Mouse (Mus musculus): ENCODE measurements around the gene Ush1c. TPM values are rescaled to one million over a fixed set of nuclear protein-coding genes. Genes with fewer than 3 reads are reported as not detected.
A peak's percentile ranks its signal among the peaks of the same experiment; 100 is the strongest.

The Ush1c gene
- total RNA-seq (2021): under 1 TPM in 1 of 2 experiments, not detected in 1; 0.17 TPM
- long read RNA-seq: 0 reads

DNA sequence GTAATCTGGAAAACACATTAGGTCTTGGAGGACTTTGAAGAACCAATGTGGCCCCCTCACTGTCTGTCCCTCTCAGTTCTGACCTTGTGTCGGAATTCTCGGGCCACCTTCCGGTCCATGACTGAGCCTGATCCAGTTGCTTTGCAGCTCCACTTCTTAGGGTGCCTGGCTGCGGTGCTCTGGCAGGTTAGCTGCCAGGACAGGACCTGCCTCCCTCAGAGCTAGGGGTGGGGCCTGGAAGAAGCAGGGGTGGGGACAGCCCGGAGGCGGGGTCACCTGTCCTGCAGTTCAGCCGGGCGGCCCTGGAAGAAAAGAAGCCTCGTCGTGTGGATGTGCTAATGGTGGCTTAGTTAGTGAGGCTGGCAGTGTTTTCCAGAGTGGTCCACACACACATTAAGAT is at the start of gene Ush1c:
Gene Ush1c (minus strand): TSS at position 158 of the 400 bp plus-strand sequence.
- DNase-seq (ENCODE audit: low spot score in 2 of 2): no peak

DNA sequence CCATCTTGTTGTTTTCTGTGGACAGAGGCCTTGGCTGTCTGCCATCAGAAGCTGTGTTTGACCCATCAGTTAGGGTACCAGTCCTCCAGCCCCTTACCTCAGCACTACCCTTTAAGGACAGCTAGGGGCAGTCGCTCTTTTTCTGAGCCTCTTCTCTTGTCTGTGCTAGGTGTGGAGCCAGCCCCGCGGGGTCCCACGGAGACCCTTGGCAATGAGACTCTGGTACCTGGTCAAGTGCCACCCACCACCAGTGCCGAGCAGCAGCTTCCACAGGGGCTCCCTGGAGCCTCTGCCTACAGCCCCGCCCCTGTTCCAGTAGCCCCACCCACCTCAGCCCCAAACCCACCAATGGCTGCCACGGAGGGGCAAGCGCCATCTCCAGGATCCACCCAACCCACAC is 48.7 kb upstream of the Ush1c start:
- no peak for DNase-seq (ENCODE audit: low spot score in 2 of 2)

DNA sequence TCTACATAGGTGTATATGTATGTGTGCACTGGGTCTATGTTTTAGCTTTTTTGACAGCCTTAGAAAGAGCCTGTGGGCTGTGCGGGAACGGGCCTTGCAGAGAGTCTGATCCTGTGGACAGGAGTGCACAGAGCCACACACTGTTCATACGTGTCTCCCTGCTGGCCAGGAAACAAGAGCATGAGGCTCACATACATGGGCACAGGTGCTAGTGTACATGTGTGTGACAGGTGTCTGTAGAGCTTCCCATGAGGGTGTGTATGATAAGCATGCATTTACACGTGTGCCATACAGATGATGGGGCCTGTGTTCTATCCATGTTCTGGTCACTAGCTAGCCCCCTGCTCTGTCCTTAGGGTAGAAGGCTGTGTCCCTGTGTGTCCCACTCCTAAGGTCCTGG is 48.1 kb upstream of the Ush1c start:
- DNase-seq (ENCODE audit: low spot score in 2 of 2): no peak

DNA sequence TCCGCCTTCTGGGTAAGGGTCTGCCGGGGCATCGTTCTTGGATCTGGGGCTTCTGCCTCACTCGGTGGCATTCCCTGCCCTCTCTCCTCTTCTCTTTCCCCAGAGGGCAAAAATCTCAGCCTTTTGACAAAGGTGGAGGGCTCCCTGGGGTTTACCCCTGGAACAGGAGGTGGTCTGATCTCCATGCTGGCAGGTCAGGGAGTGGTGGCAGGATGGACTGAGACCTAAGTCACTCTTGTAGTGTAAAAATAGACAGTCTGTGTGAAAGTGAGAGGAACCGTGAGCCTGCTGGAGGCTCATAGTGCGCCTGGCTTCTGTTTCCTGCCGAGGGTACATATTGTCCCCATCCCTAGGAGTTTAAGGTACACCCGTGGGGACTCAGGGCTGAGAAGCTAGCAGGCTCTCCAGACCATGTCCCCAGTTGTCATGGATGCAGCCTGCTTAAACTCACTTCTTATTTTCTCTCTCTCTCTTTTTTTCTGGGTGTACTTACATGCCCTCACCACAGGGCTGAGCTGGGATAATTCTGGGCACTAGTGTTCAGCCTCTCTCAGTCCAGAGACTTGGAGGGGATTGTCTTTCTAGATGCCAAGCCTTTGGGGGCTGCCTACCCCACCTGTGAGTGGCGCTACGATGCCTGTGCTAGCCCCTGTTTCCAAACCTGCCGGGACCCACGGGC is 47.0 kb upstream of the Ush1c start:
- DNase-seq (ENCODE audit: low spot score in 2 of 2): no peak

DNA sequence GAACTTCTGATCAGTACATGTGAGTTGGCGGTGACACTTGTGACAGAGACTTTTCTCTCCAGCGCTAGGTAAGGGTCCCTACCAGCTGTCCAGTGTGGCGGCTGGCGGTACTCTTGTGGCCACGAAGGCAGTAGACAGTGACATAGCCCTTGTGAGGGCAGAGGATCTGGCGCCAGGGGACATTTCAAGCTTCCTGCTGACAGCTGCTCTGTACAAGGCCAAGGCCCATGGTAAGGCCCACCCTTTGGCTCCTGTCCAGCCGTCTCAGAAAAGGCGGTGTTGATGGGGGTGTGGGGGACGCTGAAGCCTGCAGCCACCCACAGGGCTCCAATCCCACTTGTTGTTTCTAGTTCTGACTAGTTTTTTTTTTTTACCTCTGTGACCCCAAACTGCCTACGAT is 45.4 kb upstream of the Ush1c start:
- no peak for DNase-seq (ENCODE audit: low spot score in 2 of 2)

DNA sequence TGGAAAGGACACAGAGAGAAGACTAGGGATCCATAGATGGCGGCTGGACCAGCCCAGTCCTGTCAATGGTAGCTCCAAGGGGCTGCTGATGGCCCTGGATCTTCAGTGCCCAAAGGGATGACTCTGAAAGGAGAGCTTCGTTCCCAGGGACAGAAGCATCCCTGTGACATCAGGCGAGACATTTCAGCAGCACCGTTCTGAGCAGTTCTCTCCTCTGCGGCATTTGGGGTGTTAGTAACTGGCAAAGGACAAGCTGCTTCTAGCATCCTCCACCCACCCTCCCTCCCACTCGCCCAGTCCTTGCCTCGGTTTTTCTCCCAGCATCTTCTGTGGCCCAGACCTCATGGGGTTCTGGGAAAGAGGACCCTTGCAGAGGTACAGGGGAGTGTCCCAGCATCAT is 44.0 kb upstream of the Ush1c start:
- DNase-seq (ENCODE audit: low spot score in 2 of 2): peak in 1 of 2 experiments; percentile 15

DNA sequence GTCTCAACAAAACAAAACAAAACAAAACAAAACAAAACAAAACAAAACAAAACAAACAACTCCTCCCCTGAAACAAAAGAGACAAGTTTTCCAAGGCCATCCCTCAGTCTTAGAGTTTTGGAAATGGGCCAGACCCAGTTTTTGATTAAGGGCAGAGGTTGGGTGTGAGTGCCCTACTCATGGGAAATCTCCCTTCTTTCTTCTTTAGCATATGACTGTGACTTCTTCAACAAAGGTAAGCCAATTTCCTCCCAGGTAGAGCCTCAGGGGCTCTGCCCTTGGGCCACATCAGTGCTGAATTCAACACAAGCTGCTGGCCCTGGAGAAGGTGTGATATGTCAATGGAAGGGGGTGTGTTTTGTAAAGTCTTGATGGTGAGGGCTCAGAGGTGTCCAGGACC is 42.6 kb upstream of the Ush1c start:
- DNase-seq (ENCODE audit: low spot score in 2 of 2): no peak

DNA sequence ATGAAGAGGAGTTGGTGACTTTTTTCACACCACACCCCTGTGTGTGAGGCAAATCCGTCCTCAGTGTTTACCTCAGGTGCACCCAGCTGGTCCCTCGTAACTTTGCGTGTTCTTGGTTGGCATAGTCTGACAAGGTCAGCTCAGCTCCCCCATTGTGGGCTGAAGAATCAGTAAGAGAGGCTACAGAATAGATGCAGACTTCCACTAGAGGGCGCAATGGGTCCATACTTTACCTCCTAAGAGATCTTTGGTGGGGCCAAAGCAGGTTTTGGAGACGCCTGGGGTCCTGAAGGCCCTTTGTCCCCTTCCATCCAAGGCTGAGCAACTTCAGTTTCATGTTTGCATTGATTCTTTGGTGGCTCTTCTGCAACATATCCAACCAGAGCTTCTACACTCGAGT is 41.6 kb upstream of the Ush1c start:
- peak in 1 of 2 experiments; percentile 79 for DNase-seq (ENCODE audit: low spot score in 2 of 2)

DNA sequence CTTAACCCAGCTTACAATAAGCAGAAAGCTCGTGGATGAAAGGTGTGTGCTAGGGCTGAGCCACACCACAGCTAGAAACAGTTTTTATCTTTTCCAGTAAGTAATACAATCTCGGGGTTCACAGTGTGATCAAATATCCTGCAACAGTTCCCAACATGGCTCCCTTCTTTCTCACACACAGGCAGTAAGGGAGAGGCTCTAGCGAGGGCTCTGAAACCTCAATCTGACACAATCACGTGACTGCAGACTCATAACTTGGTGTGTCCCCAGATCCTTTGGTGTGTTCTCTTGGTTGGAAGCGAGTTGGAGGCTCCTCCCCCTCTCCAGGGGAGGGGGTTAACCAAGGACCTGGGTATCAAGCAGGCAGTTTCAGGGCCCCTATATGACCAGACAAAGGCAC is 37.9 kb upstream of the Ush1c start:
- DNase-seq (ENCODE audit: low spot score in 2 of 2): no peak

DNA sequence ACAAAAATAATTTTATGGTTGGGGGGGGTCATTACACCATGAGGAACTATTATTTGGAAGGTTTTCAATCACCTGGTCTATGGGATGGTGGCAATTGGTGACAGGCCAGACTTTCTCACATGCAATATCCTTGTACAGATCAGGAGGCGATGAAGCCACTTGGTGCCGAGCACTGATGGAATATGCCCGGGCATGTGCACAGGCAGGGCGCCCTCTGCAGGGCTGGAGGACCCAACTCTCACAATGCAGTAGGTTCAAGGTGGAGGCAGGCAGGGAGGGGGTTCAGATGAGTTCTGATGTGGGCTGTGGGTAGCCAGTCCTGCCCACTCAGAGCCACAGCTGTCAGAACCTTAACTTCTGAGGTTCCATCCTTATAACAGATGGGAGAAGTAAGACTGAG is 13.5 kb upstream of the Ush1c start:
- no peak for DNase-seq (ENCODE audit: low spot score in 2 of 2)

DNA sequence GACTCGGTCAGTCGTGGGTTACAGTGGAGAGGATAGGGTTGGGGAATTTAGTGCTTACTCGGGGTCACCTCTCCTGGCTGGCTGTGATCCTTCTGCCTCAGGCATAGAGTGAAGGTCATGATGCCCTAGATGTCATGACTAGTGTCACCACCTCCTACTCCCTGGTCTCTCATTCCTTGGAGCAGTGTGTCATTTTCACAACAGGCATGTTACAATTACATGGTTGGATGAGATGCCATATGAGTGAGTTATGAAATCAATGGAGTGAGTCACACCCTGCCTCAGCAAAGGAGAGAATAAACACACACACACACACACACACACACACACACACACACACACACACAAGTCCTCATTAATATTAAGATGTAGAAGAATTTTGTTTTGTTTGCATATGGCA is 9.3 kb upstream of the Ush1c start:
- DNase-seq (ENCODE audit: low spot score in 2 of 2): no peak

DNA sequence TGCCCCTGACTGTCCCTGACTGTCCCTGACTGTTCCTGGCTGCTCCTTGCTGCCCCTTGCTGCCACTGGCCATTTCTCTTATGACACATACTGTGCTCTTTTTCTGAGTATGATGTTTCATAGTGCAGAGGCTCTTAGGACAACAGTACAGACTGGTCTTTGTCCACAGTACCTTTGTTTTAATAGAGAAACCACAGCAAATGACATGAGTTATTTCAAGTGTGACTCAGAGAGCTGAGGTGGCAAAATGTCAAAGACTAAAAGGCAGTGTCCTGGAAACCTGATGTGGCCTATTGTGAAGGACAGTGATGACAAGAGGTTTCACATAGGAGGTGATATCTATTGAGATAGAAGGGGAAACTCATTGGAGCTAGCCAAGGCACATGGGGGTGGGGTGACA is 8.6 kb upstream of the Ush1c start:
- no peak for DNase-seq (ENCODE audit: low spot score in 2 of 2)

DNA sequence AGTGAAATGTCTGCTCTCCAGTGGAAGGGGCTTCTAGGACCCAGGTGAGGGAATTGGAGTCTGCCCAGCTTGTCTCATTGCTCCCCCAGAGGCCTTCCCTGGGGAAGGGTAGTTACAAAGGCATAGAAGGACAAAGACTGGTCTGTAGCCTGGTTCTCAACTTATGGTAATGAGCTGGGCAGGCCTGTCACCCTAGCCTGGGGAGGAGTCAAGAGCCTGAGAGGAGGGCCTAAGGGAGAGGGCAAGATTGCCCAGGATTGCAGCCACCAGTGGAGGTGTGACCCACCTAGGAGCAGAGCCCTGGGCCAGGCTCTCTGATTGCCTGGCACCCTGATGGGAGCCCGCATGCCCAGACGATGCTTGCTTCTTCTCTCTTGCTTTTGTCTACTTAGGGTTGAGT is 2.4 kb upstream of the Ush1c start, which contains the start of gene Otog:
Gene Otog (plus strand): TSS at position 292 of the 400 bp plus-strand sequence.
- DNase-seq (ENCODE audit: low spot score in 2 of 2): no peak

DNA sequence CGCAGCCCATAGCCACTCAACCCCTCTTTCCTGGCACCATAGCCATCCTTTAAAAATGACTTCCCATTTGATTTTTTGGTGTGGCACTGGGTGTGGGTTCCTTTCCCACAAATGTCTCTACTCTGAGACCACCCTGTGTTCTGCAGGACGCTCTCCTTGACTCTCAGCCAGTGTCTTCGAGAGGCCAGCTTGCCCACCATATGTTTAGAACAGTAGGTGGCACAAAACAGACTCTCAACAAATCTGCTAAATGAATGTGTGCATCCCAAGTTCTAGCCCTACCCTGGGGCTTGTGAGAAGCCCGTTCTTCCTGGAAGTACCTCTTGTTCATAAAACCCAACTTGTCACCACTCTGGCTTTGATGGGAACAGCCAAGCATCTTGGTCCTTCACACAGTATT is 1.8 kb upstream of the Ush1c start:
- DNase-seq (ENCODE audit: low spot score in 2 of 2): no peak

DNA sequence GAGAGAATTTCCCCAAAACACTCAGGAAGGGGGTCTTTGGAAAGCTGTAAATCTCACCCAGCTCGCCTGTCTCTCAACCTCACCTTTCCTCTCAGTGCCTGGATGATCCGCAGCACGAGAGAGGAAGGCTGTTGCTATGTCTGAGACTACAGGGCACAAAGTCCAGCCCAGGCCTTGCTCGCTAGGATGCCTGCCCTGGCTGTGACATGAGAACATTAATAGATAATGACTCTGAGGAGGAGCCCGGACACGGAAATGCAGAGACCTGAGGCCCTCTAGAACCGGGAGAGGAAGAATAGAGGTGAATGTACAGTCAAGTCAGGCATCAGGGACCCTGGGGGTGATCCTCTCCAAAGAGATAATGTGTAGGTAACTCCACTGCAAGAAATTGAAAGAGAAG is 1.1 kb downstream of the Ush1c start:
- no peak for DNase-seq (ENCODE audit: low spot score in 2 of 2)

DNA sequence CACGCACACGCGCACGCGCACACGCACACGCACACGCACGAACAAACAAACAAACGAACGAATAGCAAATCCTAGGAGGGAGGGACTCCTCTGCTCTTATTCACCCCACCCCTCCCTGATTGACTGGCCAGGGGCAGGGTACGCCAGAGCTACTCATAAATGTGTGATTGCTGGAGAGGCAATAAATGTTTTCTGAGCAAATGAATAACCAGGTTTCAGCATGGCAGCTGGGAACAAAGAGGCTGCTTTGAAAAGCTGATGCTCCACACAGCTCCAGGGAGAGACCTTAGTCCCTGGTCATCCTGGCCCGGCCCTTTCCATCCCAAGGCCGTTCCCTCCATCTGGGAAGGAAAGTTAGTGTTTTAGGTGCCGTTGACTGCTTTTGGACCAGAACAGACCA is 1.9 kb downstream of the Ush1c start:
- no peak for DNase-seq (ENCODE audit: low spot score in 2 of 2)

DNA sequence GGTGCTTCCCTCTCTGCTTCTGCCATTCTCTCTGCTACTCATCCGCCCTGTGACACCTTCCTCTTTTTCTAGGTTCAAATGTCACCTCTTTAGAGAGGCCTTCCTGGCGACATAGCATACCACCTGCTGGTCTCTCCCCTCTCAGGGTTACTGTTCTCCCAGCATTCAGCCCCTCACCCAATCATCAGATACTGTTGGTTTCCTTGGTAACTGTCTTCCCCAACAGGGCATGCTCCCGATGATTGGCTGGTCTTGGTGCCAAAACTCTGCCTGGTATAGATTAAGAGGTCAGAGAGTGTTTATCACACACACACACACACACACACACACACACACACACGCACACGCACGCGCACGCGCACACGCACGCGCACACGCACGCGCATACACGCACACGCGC is 2.4 kb downstream of the Ush1c start:
- no peak for DNase-seq (ENCODE audit: low spot score in 2 of 2)

DNA sequence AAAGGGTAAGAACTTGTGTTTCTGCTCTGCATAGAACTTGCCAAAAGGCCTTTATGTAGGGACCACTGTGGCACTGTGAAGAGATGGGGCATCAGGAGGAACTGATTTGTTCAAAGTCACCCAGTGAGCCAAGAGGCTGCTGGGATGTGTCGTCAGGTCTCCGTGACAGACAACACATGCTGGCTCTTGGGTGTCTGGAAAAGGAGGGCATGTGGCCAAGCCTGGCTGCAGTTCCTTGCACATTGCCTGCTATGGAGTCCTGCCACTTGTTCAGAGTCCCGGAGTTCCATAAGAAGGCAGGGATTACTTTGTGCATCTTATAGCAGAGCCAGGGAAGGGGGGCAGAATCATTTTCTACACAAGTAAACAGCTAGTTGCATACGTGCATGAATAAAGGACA is 11.4 kb downstream of the Ush1c start:
- DNase-seq (ENCODE audit: low spot score in 2 of 2): peak in 1 of 2 experiments; percentile 25

DNA sequence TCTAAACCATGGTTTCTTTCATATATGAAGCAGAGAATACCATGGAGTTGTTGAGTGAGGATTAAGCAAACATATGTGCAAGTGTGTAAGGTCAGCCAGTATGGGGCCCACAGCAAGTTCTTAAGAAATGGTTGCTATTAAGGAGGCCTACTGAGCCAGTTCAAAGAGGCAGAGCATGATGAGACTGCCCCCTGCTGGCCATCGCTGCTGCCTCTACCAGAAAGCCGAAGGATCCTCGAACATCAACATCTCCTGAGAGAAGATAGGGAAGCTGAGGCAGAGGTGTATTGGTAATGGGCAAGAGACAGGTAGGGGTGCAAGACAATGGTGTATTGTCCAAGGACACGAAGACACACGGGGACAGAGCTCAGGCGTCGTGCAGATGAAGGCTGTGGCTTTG is 12.1 kb downstream of the Ush1c start:
- DNase-seq (ENCODE audit: low spot score in 2 of 2): peak; percentile 22 to 67

DNA sequence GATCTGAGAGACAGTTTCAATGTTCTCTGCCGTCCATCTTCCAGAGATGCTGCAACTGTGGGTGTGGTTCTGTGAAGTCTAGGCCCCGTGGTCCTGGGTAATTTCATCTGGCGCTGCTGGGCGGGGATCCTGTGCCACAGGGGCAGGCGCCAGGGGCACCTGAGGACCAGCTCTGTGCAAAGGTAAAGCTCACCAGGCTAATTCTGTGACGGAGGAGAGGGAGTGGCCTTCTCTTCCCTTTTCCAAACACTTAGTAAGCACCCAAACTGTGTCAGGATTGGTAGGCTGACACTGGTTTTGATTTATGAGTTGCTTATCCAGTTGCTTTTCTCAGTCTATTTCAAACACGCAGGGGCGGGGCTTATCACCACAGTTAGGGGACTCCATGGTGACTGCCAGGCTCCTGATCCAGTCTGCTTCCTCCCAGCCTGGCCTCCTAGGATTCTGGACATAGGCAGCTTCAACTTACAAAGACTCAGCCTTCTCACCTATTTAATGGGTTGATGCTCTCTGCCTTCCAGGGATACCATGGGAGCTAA is 17.6 kb downstream of the Ush1c start:
- DNase-seq (ENCODE audit: low spot score in 2 of 2): no peak

DNA sequence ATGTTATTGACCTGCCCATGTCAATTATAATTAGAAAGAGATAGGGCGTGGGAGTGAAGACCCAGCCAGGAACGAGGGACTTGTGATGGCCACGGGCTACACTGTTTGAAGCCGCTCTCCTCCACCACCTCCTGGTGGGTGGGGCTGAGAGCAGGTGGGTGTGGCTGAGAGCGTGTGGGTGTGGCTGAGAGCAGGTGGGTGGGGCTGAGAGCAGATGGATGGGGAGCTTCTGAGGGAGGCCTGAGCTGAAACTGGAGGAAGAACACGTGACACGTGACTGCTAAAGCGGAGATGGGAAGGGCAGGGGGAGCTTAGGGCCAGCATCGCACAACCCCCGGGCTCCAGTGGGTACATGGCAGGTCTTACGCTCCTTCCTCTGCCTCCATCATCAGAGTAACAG is 19.9 kb downstream of the Ush1c start:
- peak in 1 of 2 experiments; percentile 16 for DNase-seq (ENCODE audit: low spot score in 2 of 2)

DNA sequence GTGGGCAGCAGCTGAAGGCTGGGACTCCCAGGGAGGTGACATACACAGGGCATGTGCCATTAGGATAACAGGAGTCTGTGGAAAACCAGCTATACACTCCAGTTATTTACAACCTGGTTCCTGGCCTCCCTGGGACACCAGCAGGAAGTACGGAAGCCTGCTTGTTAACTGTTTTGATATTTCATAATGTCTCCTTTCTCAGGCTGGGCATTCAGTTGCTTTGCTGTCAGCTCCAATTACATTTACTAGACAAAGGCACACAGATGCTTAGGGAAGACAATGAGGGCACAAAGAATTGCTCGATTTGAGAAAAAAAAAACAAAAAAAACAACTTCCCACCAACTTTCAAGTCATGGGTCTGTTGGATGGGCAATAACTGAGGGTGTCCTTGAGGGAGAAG is 21.8 kb downstream of the Ush1c start:
- no peak for DNase-seq (ENCODE audit: low spot score in 2 of 2)

DNA sequence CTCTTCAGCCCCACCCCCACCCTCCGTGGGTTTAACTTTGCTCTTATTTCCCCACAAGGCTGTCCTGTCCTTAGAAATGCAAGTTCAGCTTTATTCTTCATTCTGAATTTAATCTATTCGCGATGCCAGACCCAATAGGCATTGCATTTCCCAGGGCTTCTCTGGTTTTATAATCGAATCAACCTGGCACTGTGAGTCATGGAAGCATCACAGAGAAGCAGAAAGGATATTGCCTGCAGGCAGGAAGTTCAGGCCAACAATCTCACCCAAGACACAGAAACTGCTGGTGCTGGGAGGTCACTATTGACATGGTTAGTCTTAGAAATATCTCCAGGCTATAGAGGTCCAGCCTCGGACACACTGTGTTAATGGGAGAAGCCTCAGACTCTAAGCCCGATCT is 28.0 kb downstream of the Ush1c start:
- DNase-seq (ENCODE audit: low spot score in 2 of 2): no peak
